Mouse (Mus musculus) lung, postnatal 0 days (tissue): ENCODE data around the gene Nf2.

Experiments used
- CTCF ChIP-seq: IDR thresholded peaks from 2 replicates; pipeline ENCODE4 v1.5.1; 2016; ENCODE audit warnings: antibody characterized with exemption, mild to moderate bottlenecking
- EP300 ChIP-seq: IDR thresholded peaks from 2 replicates; pipeline ENCODE4 v1.6.1; 2016; ENCODE audit warnings: antibody characterized with exemption, mild to moderate bottlenecking, control low read depth

- TF ChIP-seq CTCF (no peak), EP300 (no peak)
Observed at GRCm38 (mm10) chr11:4737682-4738081, 111.7 kb downstream of the Nf2 start.
